ENCODE assay signal across 8 mouse cellular contexts in genomic region chr1:89942395-89942976, GRCm38 (mm10). TPM values are rescaled to one million over a fixed set of nuclear protein-coding genes. Genes with fewer than 3 reads are reported as not detected.
A peak's percentile ranks its signal among the peaks of the same experiment; 100 is the strongest.
DNase-seq lines count a peak whose midpoint lies in the region; ATAC-seq and TF ChIP-seq lines count a peak whose summit lies in the region.
"Had no signal": no experiment of that assay in that cellular context is flagged by ENCODE, and none has a peak within 500 bp of the region (broad histone marks: within the 10 kb centered on the region; RNA-seq: fewer than 3 reads in every experiment).

No protein-coding gene starts in this region.

- 6% methylated on average over 15 of the region's 15 CpGs for WGBS in lung, embryonic 14.5 days
- WGBS in forebrain, embryonic 12.5 days: under 1% methylated on average over 15 of the region's 15 CpGs
- WGBS in intestine, embryonic 15.5 days: 6% methylated on average over 15 of the region's 15 CpGs
- WGBS in neural tube, embryonic 14.5 days: under 1% methylated on average over 15 of the region's 15 CpGs

- H3K36me3 ChIP-seq in lung, embryonic 14.5 days (ENCODE audit: insufficient read depth): no peaks in the 10 kb centered on the region
- H3K36me3 ChIP-seq in forebrain, embryonic 12.5 days (replicated peaks): no peaks in the 10 kb centered on the region
- no peaks in the 10 kb centered on the region for H3K36me3 ChIP-seq in intestine, embryonic 15.5 days
- H3K36me3 ChIP-seq in neural tube, embryonic 14.5 days (ENCODE audit: control insufficient read depth, insufficient read depth, low read length): no peaks in the 10 kb centered on the region

- H3K9ac ChIP-seq in lung, embryonic 14.5 days: no peak overlapping the region
- no peak overlapping the region for H3K9ac ChIP-seq in forebrain, embryonic 12.5 days
- H3K9ac ChIP-seq in intestine, embryonic 15.5 days: no peak overlapping the region
- H3K9ac ChIP-seq in neural tube, embryonic 14.5 days (replicated peaks; ENCODE audit: low read depth, low read length): no peak overlapping the region; the same call in 1 of the 2 replicates

- peaks cover 75% of the 10 kb centered on the region for H3K27me3 ChIP-seq in lung, embryonic 14.5 days (ENCODE audit: insufficient read depth, low read length)
- peaks cover 94% of the 10 kb centered on the region for H3K27me3 ChIP-seq in forebrain, embryonic 12.5 days
- peaks cover 70% of the 10 kb centered on the region for H3K27me3 ChIP-seq in intestine, embryonic 15.5 days (replicated peaks)
- peaks cover 14% of the 10 kb centered on the region for H3K27me3 ChIP-seq in neural tube, embryonic 14.5 days (ENCODE audit: control insufficient read depth, insufficient read depth, low read length)

- H3K4me3 ChIP-seq in lung, embryonic 14.5 days (ENCODE audit: low read depth, low read length): peak overlapping the region; percentile 13; the same call in 1 of the 2 replicates
- peak overlapping the region; percentile 34 for H3K4me3 ChIP-seq in forebrain, embryonic 12.5 days (replicated peaks)
- no peak overlapping the region for H3K4me3 ChIP-seq in intestine, embryonic 15.5 days (replicated peaks)
- H3K4me3 ChIP-seq in neural tube, embryonic 14.5 days (ENCODE audit: low read depth, low read length): peak overlapping the region; percentile 31; the same call in 1 of the 2 replicates

- no peak for TF ChIP-seq CTCF in lung, embryonic 14.5 days (IDR thresholded peaks at IDR 0.05; ENCODE audit: low read depth)

- no peaks in the 10 kb centered on the region for H3K9me3 ChIP-seq in lung, embryonic 14.5 days (ENCODE audit: low read depth, low read length)
- no peaks in the 10 kb centered on the region for H3K9me3 ChIP-seq in forebrain, embryonic 12.5 days
- no peaks in the 10 kb centered on the region for H3K9me3 ChIP-seq in intestine, embryonic 15.5 days
- no peaks in the 10 kb centered on the region for H3K9me3 ChIP-seq in neural tube, embryonic 14.5 days (ENCODE audit: control insufficient read depth, low read length)

- H3K4me1 ChIP-seq in lung, embryonic 14.5 days (ENCODE audit: insufficient read depth): no peaks in the 10 kb centered on the region
- peaks cover 21% of the 10 kb centered on the region for H3K4me1 ChIP-seq in forebrain, embryonic 12.5 days
- peaks cover 15% of the 10 kb centered on the region for H3K4me1 ChIP-seq in intestine, embryonic 15.5 days (replicated peaks)
- peaks cover 15% of the 10 kb centered on the region for H3K4me1 ChIP-seq in neural tube, embryonic 14.5 days (ENCODE audit: control insufficient read depth, insufficient read depth, low read length)

- no peak for ATAC-seq in lung, embryonic 14.5 days (ENCODE audit: insufficient read depth)
- ATAC-seq in forebrain, embryonic 12.5 days (ENCODE audit: low FRiP score): no peak
- no peak for ATAC-seq in intestine, embryonic 15.5 days
- ATAC-seq in neural tube, embryonic 14.5 days (ENCODE audit: low read depth): no peak
- ATAC-seq: Patski had no signal

- H3K4me2 ChIP-seq in lung, embryonic 14.5 days: peak overlapping the region; percentile 48
- peak overlapping the region; percentile 55 for H3K4me2 ChIP-seq in forebrain, embryonic 12.5 days
- H3K4me2 ChIP-seq in intestine, embryonic 15.5 days (replicated peaks): peak overlapping the region; percentile 56
- H3K4me2 ChIP-seq in neural tube, embryonic 14.5 days (ENCODE audit: low read depth, low read length): peak overlapping the region; percentile 67

- no peak for DNase-seq in lung, embryonic 14.5 days
- DNase-seq in lung, postnatal 14 days: no peak
- no peak for DNase-seq in urinary bladder, postnatal 10 days (ENCODE audit: low spot score)
- no peak for DNase-seq in layer of hippocampus, postnatal 14 days (ENCODE audit: low spot score in 2 of 2)

- no peak overlapping the region for H3K27ac ChIP-seq in lung, embryonic 14.5 days (ENCODE audit: low read depth)
- H3K27ac ChIP-seq in forebrain, embryonic 12.5 days: no peak overlapping the region
- H3K27ac ChIP-seq in intestine, embryonic 15.5 days: no peak overlapping the region
- H3K27ac ChIP-seq in neural tube, embryonic 14.5 days (ENCODE audit: low read depth, low read length): peak overlapping the region; percentile 73; the same call in 1 of the 2 replicates

RNA-seq across cellular contexts. Expression of gene Gbx2, which starts 11.5 kb away (rescaled TPM):
- 0.11 and 0.17 TPM in 2 replicates for polyA plus RNA-seq in lung, embryonic 14.5 days (2014; fragmentation: Nextera tagmentation; extraction: Ambion mirVana)
- polyA plus RNA-seq in forebrain, embryonic 12.5 days (2016; fragmentation: Nextera tagmentation; extraction: Ambion mirVana): 26.9 and 28.0 TPM in 2 replicates
- 0.09 and 0.15 TPM in 2 replicates for polyA plus RNA-seq in intestine, embryonic 15.5 days (2015; fragmentation: Nextera tagmentation; extraction: Ambion mirVana)
- 25.4 and 30.9 TPM in 2 replicates for polyA plus RNA-seq in neural tube, embryonic 14.5 days (2014; fragmentation: Nextera tagmentation; extraction: Ambion mirVana)
- under 1 TPM in 1 of 2 experiments, not detected in 1; 0.14 TPM for total RNA-seq in layer of hippocampus, postnatal 14 days (2021)

Comparison
In these comparisons a context has a peak if more than half of its experiments do, and no peak if none do; other contexts are left out.
1. RNA of gene Gbx2, which starts 11.5 kb away (polyA plus RNA-seq): 25.4 to 30.9 TPM in neural tube, embryonic 14.5 days and 26.9 to 28.0 TPM in forebrain, embryonic 12.5 days; 0.11 to 0.17 TPM in lung, embryonic 14.5 days and 0.09 to 0.15 TPM in intestine, embryonic 15.5 days; every median in the first group is over 10 times any median in the second.
2. Peak in every context shown above with its lines, with median percentiles within 50 percentile points of each other: H3K4me2 ChIP-seq.